Mouse (Mus musculus) bone marrow, adult 2 months (tissue): ENCODE data around the gene Ostf1.

Experiments
- CTCF ChIP-seq: fragments of 200-500 bp; IDR thresholded peaks from 2 replicates; pipeline ENCODE4 v1.5.1; 2011; ENCODE audit warnings: low read length, control low read depth; ENCODE audit not compliant: control insufficient read depth, insufficient read depth
- POLR2A ChIP-seq: fragments of 200-500 bp; IDR thresholded peaks from 2 replicates; pipeline ENCODE4 v1.6.1; 2011; ENCODE audit warnings: low read depth, mild to moderate bottlenecking, control low read depth, low read length, borderline replicate concordance; ENCODE audit not compliant: control insufficient read depth

GRCm38 (mm10) chr19:18599650-18600049 is 32.0 kb downstream of the Ostf1 start:
- no peak for TF ChIP-seq CTCF
- TF ChIP-seq POLR2A, result no peak
